19 mouse cellular contexts compared by ENCODE assay signal in genomic region chr8:105433511-105433910, GRCm38 (mm10). TPM values are rescaled to one million over a fixed set of nuclear protein-coding genes. Genes with fewer than 3 reads are reported as not detected.
DNase-seq lines count a peak whose midpoint lies in the region; ATAC-seq lines count a peak whose summit lies in the region.
"Had no signal": no experiment of that assay in that cellular context is flagged by ENCODE, and none has a peak within 500 bp of the region (broad histone marks: within the 10 kb centered on the region; RNA-seq: fewer than 3 reads in every experiment).

No protein-coding gene starts in this region.

- no peaks in the 10 kb centered on the region for H3K36me3 ChIP-seq in midbrain, embryonic 10.5 days
- no peaks in the 10 kb centered on the region for H3K36me3 ChIP-seq in midbrain, embryonic 16.5 days (ENCODE audit: control insufficient read depth, insufficient read depth, low read length)
- H3K36me3 ChIP-seq in hindbrain, embryonic 12.5 days = no peaks in the 10 kb centered on the region
- no peaks in the 10 kb centered on the region for H3K36me3 ChIP-seq in midbrain, embryonic 14.5 days (ENCODE audit: control insufficient read depth, insufficient read depth, low read length)
- H3K36me3 ChIP-seq: embryonic facial prominence, embryonic 12.5 days; forebrain, embryonic 15.5 days; G1E; stomach, embryonic 15.5 days had no signal

- no peak for ATAC-seq in midbrain, embryonic 16.5 days
- no peak for ATAC-seq in hindbrain, embryonic 12.5 days (ENCODE audit: low FRiP score)
- no peak; the same call in 1 of the 2 replicates for ATAC-seq in midbrain, embryonic 14.5 days (ENCODE audit: low FRiP score, low TSS enrichment)
- ATAC-seq: forebrain, embryonic 15.5 days; liver, postnatal 0 days had no signal

- H3K4me1 ChIP-seq in midbrain, embryonic 10.5 days = peaks cover 32% of the 10 kb centered on the region
- H3K4me1 ChIP-seq in midbrain, embryonic 16.5 days (ENCODE audit: control insufficient read depth, insufficient read depth, low read length) = peaks cover 12% of the 10 kb centered on the region
- peaks cover 23% of the 10 kb centered on the region for H3K4me1 ChIP-seq in hindbrain, embryonic 12.5 days
- H3K4me1 ChIP-seq in midbrain, embryonic 14.5 days (ENCODE audit: control insufficient read depth, insufficient read depth, low read length) = peaks cover 25% of the 10 kb centered on the region
- H3K4me1 ChIP-seq: stomach, embryonic 15.5 days had no signal

- no peaks in the 10 kb centered on the region for H3K27me3 ChIP-seq in midbrain, embryonic 10.5 days (ENCODE audit: low read depth, poor library complexity, severe bottlenecking)
- no peaks in the 10 kb centered on the region for H3K27me3 ChIP-seq in midbrain, embryonic 16.5 days (ENCODE audit: control insufficient read depth, insufficient read depth, low read depth, low read length)
- no peaks in the 10 kb centered on the region for H3K27me3 ChIP-seq in hindbrain, embryonic 12.5 days
- no peaks in the 10 kb centered on the region for H3K27me3 ChIP-seq in midbrain, embryonic 14.5 days (ENCODE audit: control insufficient read depth, insufficient read depth, low read length)
- H3K27me3 ChIP-seq: embryonic facial prominence, embryonic 12.5 days; forebrain, embryonic 15.5 days; stomach, embryonic 15.5 days had no signal

- no peak overlapping the region for H3K9ac ChIP-seq in midbrain, embryonic 16.5 days (ENCODE audit: low read depth, low read length)
- H3K9ac ChIP-seq in hindbrain, embryonic 12.5 days = no peak overlapping the region
- H3K9ac ChIP-seq in midbrain, embryonic 14.5 days (replicated peaks; ENCODE audit: low read length) = no peak overlapping the region
- H3K9ac ChIP-seq: embryonic facial prominence, embryonic 12.5 days; forebrain, embryonic 15.5 days; liver, postnatal 0 days; stomach, embryonic 15.5 days had no signal

- no peak overlapping the region for H3K4me3 ChIP-seq in midbrain, embryonic 10.5 days
- H3K4me3 ChIP-seq in midbrain, embryonic 16.5 days (ENCODE audit: low read depth, low read length) = no peak overlapping the region
- no peak overlapping the region for H3K4me3 ChIP-seq in hindbrain, embryonic 12.5 days
- H3K4me3 ChIP-seq in midbrain, embryonic 14.5 days (replicated peaks; ENCODE audit: low read depth, low read length) = no peak overlapping the region
- H3K4me3 ChIP-seq: embryonic facial prominence, embryonic 12.5 days; forebrain, embryonic 15.5 days; stomach, embryonic 15.5 days had no signal

- H3K27ac ChIP-seq in midbrain, embryonic 10.5 days (replicated peaks) = peak overlapping the region; percentile 77
- no peak overlapping the region for H3K27ac ChIP-seq in midbrain, embryonic 16.5 days (ENCODE audit: low read length)
- peak overlapping the region; percentile 67 for H3K27ac ChIP-seq in hindbrain, embryonic 12.5 days
- peak overlapping the region; percentile 45; the same call in 1 of the 2 replicates for H3K27ac ChIP-seq in midbrain, embryonic 14.5 days (replicated peaks; ENCODE audit: low read depth, low read length)
- H3K27ac ChIP-seq: embryonic facial prominence, embryonic 12.5 days; forebrain, embryonic 15.5 days; stomach, embryonic 15.5 days had no signal

- H3K9me3 ChIP-seq in midbrain, embryonic 10.5 days (replicated peaks) = no peaks in the 10 kb centered on the region
- H3K9me3 ChIP-seq in midbrain, embryonic 16.5 days (replicated peaks; ENCODE audit: control insufficient read depth, low read length, poor library complexity, severe bottlenecking) = no peaks in the 10 kb centered on the region
- no peaks in the 10 kb centered on the region for H3K9me3 ChIP-seq in hindbrain, embryonic 12.5 days (replicated peaks)
- no peaks in the 10 kb centered on the region for H3K9me3 ChIP-seq in midbrain, embryonic 14.5 days (ENCODE audit: control insufficient read depth, low read length)
- H3K9me3 ChIP-seq: embryonic facial prominence, embryonic 12.5 days; forebrain, embryonic 15.5 days; G1E; stomach, embryonic 15.5 days had no signal

- WGBS in midbrain, embryonic 10.5 days = 40% methylated on average over 5 of the region's 5 CpGs
- 22% methylated on average over 5 of the region's 5 CpGs for WGBS in midbrain, embryonic 16.5 days
- 42% methylated on average over 5 of the region's 5 CpGs for WGBS in hindbrain, embryonic 12.5 days
- 22% methylated on average over 5 of the region's 5 CpGs for WGBS in midbrain, embryonic 14.5 days

- peak; percentile 24 for DNase-seq in gastrocnemius, adult 18-20 months (ENCODE audit: low spot score)
- DNase-seq in gastrocnemius, adult 8-10 months (ENCODE audit: low spot score in 2 of 2) = no peak
- DNase-seq in midbrain, embryonic 10.5 days (ENCODE audit: low spot score) = no peak
- no peak for DNase-seq in midbrain, embryonic 14.5 days
- DNase-seq in urinary bladder, postnatal 14 days (ENCODE audit: low spot score) = no peak
- DNase-seq in spleen, adult 18-20 months = no peak
- DNase-seq: cerebellum, adult 9-11 months; kidney, postnatal 14 days; layer of hippocampus, postnatal 36 days; liver, postnatal 0 days; right cerebral cortex, postnatal 14 days had no signal

- no peak overlapping the region for H3K4me2 ChIP-seq in midbrain, embryonic 16.5 days (ENCODE audit: low read length)
- H3K4me2 ChIP-seq in hindbrain, embryonic 12.5 days (replicated peaks) = no peak overlapping the region
- H3K4me2 ChIP-seq in midbrain, embryonic 14.5 days (ENCODE audit: low read length) = no peak overlapping the region
- H3K4me2 ChIP-seq: embryonic facial prominence, embryonic 12.5 days; forebrain, embryonic 15.5 days; stomach, embryonic 15.5 days had no signal

RNA-seq across cellular contexts. Expression of gene Lrrc36, which starts 20.1 kb away (rescaled TPM):
- total RNA-seq in gastrocnemius, adult 18-20 months (2021) = under 1 TPM; 0.41 to 0.64 TPM
- total RNA-seq in gastrocnemius, adult 8-10 months (2022) = under 1 TPM in 2 of 4 experiments, not detected in 2; 0.70 TPM
- polyA plus RNA-seq in midbrain, embryonic 10.5 days (2016; fragmentation: Nextera tagmentation; extraction: Ambion mirVana) = 2.6 and 3.7 TPM in 2 replicates
- polyA plus RNA-seq in midbrain, embryonic 16.5 days (2015; fragmentation: Nextera tagmentation; extraction: Ambion mirVana) = 0.85 and 0.89 TPM in 2 replicates
- 2.1 and 3.1 TPM in 2 replicates for polyA plus RNA-seq in hindbrain, embryonic 12.5 days (2016; fragmentation: Nextera tagmentation; extraction: Ambion mirVana)
- polyA plus RNA-seq in midbrain, embryonic 14.5 days (2014; fragmentation: Nextera tagmentation; extraction: Ambion mirVana) = 1.5 and 1.7 TPM in 2 replicates
- total RNA-seq: G1E; monocyte, adult 5-6 weeks had no signal
- polyA plus RNA-seq: G1E; limb, embryonic 11.5 days; stomach, embryonic 15.5 days had no signal

RNA-seq across cellular contexts. Expression of gene Kctd19, which starts 20.2 kb away (rescaled TPM):
- total RNA-seq in gastrocnemius, adult 18-20 months (2021) = under 1 TPM in 1 of 2 experiments, not detected in 1; 0.21 TPM
- total RNA-seq in gastrocnemius, adult 8-10 months (2022) = under 1 TPM in 2 of 4 experiments, not detected in 2; 0.08 to 0.49 TPM
- polyA plus RNA-seq in midbrain, embryonic 10.5 days (2016; fragmentation: Nextera tagmentation; extraction: Ambion mirVana) = 0.07 TPM in 1 of 2 replicates, not detected in the other
- polyA plus RNA-seq in midbrain, embryonic 16.5 days (2015; fragmentation: Nextera tagmentation; extraction: Ambion mirVana) = not detected in 2 replicates
- polyA plus RNA-seq in hindbrain, embryonic 12.5 days (2016; fragmentation: Nextera tagmentation; extraction: Ambion mirVana) = 0.08 TPM in 1 of 2 replicates, not detected in the other
- not detected in 2 replicates for polyA plus RNA-seq in midbrain, embryonic 14.5 days (2014; fragmentation: Nextera tagmentation; extraction: Ambion mirVana)
- total RNA-seq: G1E; layer of hippocampus, postnatal 36 days; monocyte, adult 5-6 weeks had no signal
- polyA plus RNA-seq: embryonic facial prominence, embryonic 12.5 days; G1E; limb, embryonic 11.5 days; liver, postnatal 0 days; stomach, embryonic 15.5 days had no signal

RNA-seq across cellular contexts. Expression of gene Tppp3, which starts 37.8 kb away (rescaled TPM):
- 10 to 100 TPM; 47.9 to 56.7 TPM for total RNA-seq in gastrocnemius, adult 18-20 months (2021)
- 10 to 100 TPM; 22.7 to 38.8 (median 34.2) TPM for total RNA-seq in gastrocnemius, adult 8-10 months (2022)
- polyA plus RNA-seq in midbrain, embryonic 10.5 days (2016; fragmentation: Nextera tagmentation; extraction: Ambion mirVana) = 94.4 and 100.0 TPM in 2 replicates
- 153 and 159 TPM in 2 replicates for polyA plus RNA-seq in midbrain, embryonic 16.5 days (2015; fragmentation: Nextera tagmentation; extraction: Ambion mirVana)
- polyA plus RNA-seq in hindbrain, embryonic 12.5 days (2016; fragmentation: Nextera tagmentation; extraction: Ambion mirVana) = 162 and 186 TPM in 2 replicates
- polyA plus RNA-seq in midbrain, embryonic 14.5 days (2014; fragmentation: Nextera tagmentation; extraction: Ambion mirVana) = 91.3 and 108 TPM in 2 replicates
- total RNA-seq: G1E had no signal
- polyA plus RNA-seq: G1E had no signal
